ENCODE assay signal across 9 mouse cellular contexts in genomic region chr15:78684111-78684510, GRCm38 (mm10). TPM values are rescaled to one million over a fixed set of nuclear protein-coding genes. Genes with fewer than 3 reads are reported as not detected.
DNase-seq lines count a peak whose midpoint lies in the region; ATAC-seq lines count a peak whose summit lies in the region.
"Had no signal": no experiment of that assay in that cellular context is flagged by ENCODE, and none has a peak within 500 bp of the region (broad histone marks: within the 10 kb centered on the region; RNA-seq: fewer than 3 reads in every experiment).

No protein-coding gene starts in this region.

- H3K36me3 ChIP-seq in embryonic facial prominence, embryonic 14.5 days (ENCODE audit: control insufficient read depth, insufficient read depth, low read length) = no peaks in the 10 kb centered on the region

- intact Hi-C loops in heart, postnatal 14 days (cut with DNase I) = no loop called here

- DNase-seq in layer of hippocampus, adult 11-12 months (ENCODE audit: low spot score) = peak; percentile 69
- DNase-seq in layer of hippocampus, adult 8-10 months (ENCODE audit: low spot score in 2 of 2) = no peak
- peak; percentile 39 for DNase-seq in embryonic facial prominence, embryonic 14.5 days (ENCODE audit: low spot score)
- peak; percentile 64 to 66 for DNase-seq in layer of hippocampus, postnatal 14 days (ENCODE audit: low spot score in 2 of 2)
- peak; percentile 43 for DNase-seq in retina, embryonic 14.5 days (ENCODE audit: low spot score)
- DNase-seq in adrenal gland, postnatal 4 days (ENCODE audit: low spot score in 2 of 2) = no peak
- no peak for DNase-seq in adrenal gland, postnatal 14 days
- no peak for DNase-seq in heart, postnatal 14 days

- peak; percentile 55 for ATAC-seq in embryonic facial prominence, embryonic 14.5 days (ENCODE audit: low read depth)

- H3K9me3 ChIP-seq in embryonic facial prominence, embryonic 14.5 days (ENCODE audit: control insufficient read depth, low read length) = no peaks in the 10 kb centered on the region

- no peaks in the 10 kb centered on the region for H3K27me3 ChIP-seq in embryonic facial prominence, embryonic 14.5 days (replicated peaks; ENCODE audit: control insufficient read depth, insufficient read depth, low read length)

- H3K4me3 ChIP-seq in embryonic facial prominence, embryonic 14.5 days (ENCODE audit: low read depth, low read length) = no peak overlapping the region

- H3K27ac ChIP-seq in embryonic facial prominence, embryonic 14.5 days (replicated peaks; ENCODE audit: low read depth, low read length) = no peak overlapping the region; the same call in 1 of the 2 replicates

- 9% methylated on average over 7 of the region's 9 CpGs for WGBS in embryonic facial prominence, embryonic 14.5 days

- H3K4me2 ChIP-seq in embryonic facial prominence, embryonic 14.5 days (ENCODE audit: low read depth, low read length) = no peak overlapping the region

- no peak overlapping the region for H3K9ac ChIP-seq in embryonic facial prominence, embryonic 14.5 days (ENCODE audit: low read depth, low read length)

- H3K4me1 ChIP-seq in embryonic facial prominence, embryonic 14.5 days (ENCODE audit: control insufficient read depth, insufficient read depth, low read length) = peaks cover 12% of the 10 kb centered on the region; the same call in 1 of the 2 replicates

RNA-seq across cellular contexts. Expression of gene Elfn2, which starts 34.5 kb away (rescaled TPM):
- 100 to 1,000 TPM; 176 to 224 (median 201) TPM for total RNA-seq in layer of hippocampus, adult 8-10 months (2022)
- 0.18 and 0.28 TPM in 2 replicates for polyA plus RNA-seq in embryonic facial prominence, embryonic 14.5 days (2014; fragmentation: Nextera tagmentation; extraction: Ambion mirVana)
- 100 to 1,000 TPM; 161 to 171 TPM for total RNA-seq in layer of hippocampus, postnatal 14 days (2021)
- total RNA-seq in adrenal gland, postnatal 4 days (2021) = 1 to 10 TPM; 3.9 to 4.2 TPM
- total RNA-seq in adrenal gland, postnatal 14 days (2021) = 4.4 and 5.6 TPM in 2 replicates
- total RNA-seq in heart, postnatal 14 days (2021) = 1 to 10 TPM; 3.5 to 4.2 TPM
- total RNA-seq: common myeloid progenitor, adult 5-6 weeks had no signal

Comparison
In these comparisons a context has a peak if more than half of its experiments do, and no peak if none do; other contexts are left out.
1. DNase-seq: peak in layer of hippocampus, adult 11-12 months (single experiment), embryonic facial prominence, embryonic 14.5 days (single experiment), layer of hippocampus, postnatal 14 days (2 of 2) and retina, embryonic 14.5 days (single experiment); none in layer of hippocampus, adult 8-10 months (0 of 2), adrenal gland, postnatal 4 days (0 of 2), adrenal gland, postnatal 14 days (single experiment) and heart, postnatal 14 days (0 of 2).
2. RNA of gene Elfn2, which starts 34.5 kb away (total RNA-seq): 176 to 224 TPM in layer of hippocampus, adult 8-10 months and 161 to 171 TPM in layer of hippocampus, postnatal 14 days; 4.4 to 5.6 TPM in adrenal gland, postnatal 14 days, 3.9 to 4.2 TPM in adrenal gland, postnatal 4 days and 3.5 to 4.2 TPM in heart, postnatal 14 days; every median in the first group is over 10 times any median in the second.